Mouse (Mus musculus) forelimb bud, embryonic 11.5 days (tissue): ENCODE results near the gene Ggact.
A peak's percentile ranks its signal among the peaks of the same experiment; 100 is the strongest.

Source experiments
- DNase-seq: peaks from one replicate; pipeline ENCODE4 v3.0.0-alpha.2; 2012; ENCODE audit warnings: low read depth, low spot score

Gene Ggact

GRCm38 (mm10) chr14:122913657-122914056 lies at the start of gene Ggact:
TSS of gene Ggact (minus strand) at chr14:122913757.
- no peak for DNase-seq

GRCm38 (mm10) chr14:122957941-122958340 lies 44.4 kb upstream of the Ggact start:
- no peak for DNase-seq

- peak; percentile 46 for DNase-seq
These were observed 39.8 kb upstream of the Ggact start for GRCm38 (mm10) chr14:122953331-122953730.

- no peak for DNase-seq
These were observed 39.0 kb upstream of the Ggact start for GRCm38 (mm10) chr14:122952556-122952955.

GRCm38 (mm10) chr14:122951676-122952445 lies 38.3 kb upstream of the Ggact start:
- no peak for DNase-seq

- DNase-seq = no peak
These were observed 37.4 kb upstream of the Ggact start for GRCm38 (mm10) chr14:122950915-122951314.

GRCm38 (mm10) chr14:122943475-122943853 lies 29.9 kb upstream of the Ggact start:
- DNase-seq = no peak

GRCm38 (mm10) chr14:122942757-122943474 lies 29.4 kb upstream of the Ggact start:
- peak; percentile 64 for DNase-seq

- DNase-seq = no peak
These were observed 22.9 kb upstream of the Ggact start for GRCm38 (mm10) chr14:122936460-122936859.

GRCm38 (mm10) chr14:122920011-122920410 lies 6.5 kb upstream of the Ggact start:
- no peak for DNase-seq

GRCm38 (mm10) chr14:122917676-122918075 lies 4.1 kb upstream of the Ggact start:
- DNase-seq = no peak

- DNase-seq = peak; percentile 51
These were observed 602 bp downstream of the Ggact start for GRCm38 (mm10) chr14:122912812-122913498.

- no peak for DNase-seq
These were observed 1.4 kb downstream of the Ggact start for GRCm38 (mm10) chr14:122912137-122912536.

- no peak for DNase-seq
These were observed 2.3 kb downstream of the Ggact start for GRCm38 (mm10) chr14:122911265-122911664.

GRCm38 (mm10) chr14:122909368-122910091 lies 4.0 kb downstream of the Ggact start:
- DNase-seq = no peak

GRCm38 (mm10) chr14:122908075-122908474 lies 5.5 kb downstream of the Ggact start:
- DNase-seq = no peak

- no peak for DNase-seq
These were observed 8.6 kb downstream of the Ggact start for GRCm38 (mm10) chr14:122905007-122905406.

GRCm38 (mm10) chr14:122903923-122904351 lies 9.6 kb downstream of the Ggact start:
- DNase-seq = no peak

- DNase-seq = no peak
These were observed 10.7 kb downstream of the Ggact start for GRCm38 (mm10) chr14:122902884-122903283.

GRCm38 (mm10) chr14:122902136-122902535 lies 11.4 kb downstream of the Ggact start:
- DNase-seq = no peak

GRCm38 (mm10) chr14:122901715-122902114 lies 11.8 kb downstream of the Ggact start:
- DNase-seq = no peak

GRCm38 (mm10) chr14:122901177-122901576 lies 12.4 kb downstream of the Ggact start:
- no peak for DNase-seq
